Mouse (Mus musculus): Measurements from ENCODE around the gene Dot1l. TPM values are rescaled to one million over a fixed set of nuclear protein-coding genes. Genes with fewer than 3 reads are reported as not detected.
A peak's percentile ranks its signal among the peaks of the same experiment; 100 is the strongest.

The Dot1l gene
- total and polyA plus RNA-seq, 3 experiments: 3.3 to 43.8 (median 13.3) TPM

DNA sequence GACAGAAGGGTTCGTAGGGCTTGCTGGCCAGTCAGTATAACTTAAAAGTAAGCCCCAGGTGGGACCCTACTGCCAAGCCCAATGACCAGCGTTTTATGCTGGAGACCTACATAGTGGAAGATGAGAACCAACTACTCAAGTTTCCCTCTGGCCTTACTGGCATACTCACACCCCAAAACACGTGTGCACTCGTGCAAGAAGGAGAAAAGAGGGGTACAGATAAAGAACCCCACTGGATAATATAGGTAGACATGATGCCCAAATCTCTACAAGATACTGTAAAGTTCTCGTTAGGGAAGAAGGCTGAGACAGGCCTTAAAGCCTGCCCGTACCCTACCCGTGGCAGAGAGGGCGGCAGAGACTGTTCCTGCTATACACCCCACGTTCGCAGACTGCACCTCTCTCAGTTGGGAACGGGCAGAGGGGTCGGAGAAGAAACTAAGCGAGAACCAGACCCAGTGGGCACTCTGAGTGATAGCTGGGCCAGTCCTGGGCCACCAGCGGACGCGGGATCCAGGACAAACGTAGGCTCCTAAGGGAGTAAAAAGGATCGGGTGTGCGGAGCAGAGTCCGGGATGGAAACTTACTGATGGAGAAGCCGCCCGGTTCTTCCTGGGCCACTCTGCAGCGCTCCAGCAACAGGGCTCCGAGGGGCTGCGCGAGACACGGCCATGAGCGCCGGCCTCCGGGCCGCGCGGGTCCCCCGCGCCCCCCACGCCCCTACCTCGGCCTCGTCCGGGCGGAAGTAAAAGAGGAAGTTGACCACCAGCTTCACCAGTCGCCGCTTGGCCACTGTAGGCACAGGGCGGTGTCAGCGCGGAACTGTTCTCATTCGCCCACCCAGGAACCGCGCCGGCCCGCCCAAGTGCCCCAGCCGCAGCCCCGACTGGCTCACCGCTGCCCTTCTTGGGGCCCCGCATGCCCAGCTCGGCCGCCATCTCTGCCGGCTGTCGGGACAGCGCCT lies 42.5 kb downstream of the Dot1l start:
- dilution Hi-C loops (cut with MboI; ENCODE audit: extremely low pct_ligation_motif_present, extremely low pct_unique_long_range_greater_than_20kb, low sequenced_read_pairs): no loop called here
- peaks cover 47% of the 10 kb centered on the region for H3K79me2 ChIP-seq (replicated peaks; ENCODE audit: control insufficient read depth, extremely low read depth, insufficient read depth, poor library complexity, severe bottlenecking)
- no peaks in the 10 kb centered on the region for H3K9me3 ChIP-seq (replicated peaks; ENCODE audit: low read length)
- peak overlapping the region; percentile 68 to 94 (median 87) for H3K4me3 ChIP-seq (replicated peaks in 1 of 3; ENCODE audit: low read depth in 2 of 3, low read length in 2 of 3, poor library complexity in 1 of 3)
- H3K4me1 ChIP-seq (ENCODE audit: control insufficient read depth in 1 of 2, insufficient read depth in 2 of 2): peaks cover 10 to 33% of the 10 kb centered on the region in 2 experiments
- DNase-seq (ENCODE audit: extremely low read depth): peak; percentile 52
- peak overlapping the region; percentile 89 for H3K9ac ChIP-seq (ENCODE audit: insufficient read depth, low read depth)
- peak overlapping the region; percentile 91 for H3K27ac ChIP-seq (ENCODE audit: insufficient read depth, low read depth)
- H3K27me3 ChIP-seq (replicated peaks): no peaks in the 10 kb centered on the region
- TF ChIP-seq BHLHE40 (IDR thresholded peaks at IDR 0.05; ENCODE audit: low read depth, low read length) (0 out of 2 replicates have a peak, but pooled peaks have one; percentile 17), MAX (IDR thresholded peaks at IDR 0.05; ENCODE audit: low read length) (0 out of 2 replicates have a peak, but pooled peaks have one; percentile 20), ELF1 (IDR thresholded peaks at IDR 0.05; ENCODE audit: low read depth, low read length) (peak; percentile 61), E2F4 (IDR thresholded peaks at IDR 0.05; ENCODE audit: insufficient replicate concordance, low read depth, low read length) (no peak), USF1 (IDR thresholded peaks at IDR 0.05; ENCODE audit: low read depth, low read length) (no peak), MYC (IDR thresholded peaks at IDR 0.05; ENCODE audit: low read depth, low read length) (0 out of 2 replicates have a peak, but pooled peaks have one; percentile 28), MXI1 (IDR thresholded peaks at IDR 0.05; ENCODE audit: low read depth, low read length) (0 out of 2 replicates have a peak, but pooled peaks have one; percentile 3), MAZ (IDR thresholded peaks at IDR 0.05; ENCODE audit: low read depth, low read length) (no peak), HCFC1 (IDR thresholded peaks at IDR 0.05; ENCODE audit: low read depth, low read length) (peak; percentile 65)
- in situ Hi-C loops (cut with MboI; ENCODE audit: low pct_ligation_motif_present, low pct_unique_long_range_greater_than_20kb, low sequenced_read_pairs): loop anchor here (5.0 kb wide), 1 partner anchor 35 kb away; no protein-coding TSS in a partner anchor
- peak overlapping the region; percentile 75 for H3K4me2 ChIP-seq (ENCODE audit: insufficient read depth, low read depth, poor library complexity, severe bottlenecking)
- H3K36me3 ChIP-seq (replicated peaks in 1 of 2; ENCODE audit: control insufficient read depth in 1 of 2, insufficient read depth in 1 of 2, low read length in 1 of 2): peaks cover 52 to 68% of the 10 kb centered on the region in 2 experiments

DNA sequence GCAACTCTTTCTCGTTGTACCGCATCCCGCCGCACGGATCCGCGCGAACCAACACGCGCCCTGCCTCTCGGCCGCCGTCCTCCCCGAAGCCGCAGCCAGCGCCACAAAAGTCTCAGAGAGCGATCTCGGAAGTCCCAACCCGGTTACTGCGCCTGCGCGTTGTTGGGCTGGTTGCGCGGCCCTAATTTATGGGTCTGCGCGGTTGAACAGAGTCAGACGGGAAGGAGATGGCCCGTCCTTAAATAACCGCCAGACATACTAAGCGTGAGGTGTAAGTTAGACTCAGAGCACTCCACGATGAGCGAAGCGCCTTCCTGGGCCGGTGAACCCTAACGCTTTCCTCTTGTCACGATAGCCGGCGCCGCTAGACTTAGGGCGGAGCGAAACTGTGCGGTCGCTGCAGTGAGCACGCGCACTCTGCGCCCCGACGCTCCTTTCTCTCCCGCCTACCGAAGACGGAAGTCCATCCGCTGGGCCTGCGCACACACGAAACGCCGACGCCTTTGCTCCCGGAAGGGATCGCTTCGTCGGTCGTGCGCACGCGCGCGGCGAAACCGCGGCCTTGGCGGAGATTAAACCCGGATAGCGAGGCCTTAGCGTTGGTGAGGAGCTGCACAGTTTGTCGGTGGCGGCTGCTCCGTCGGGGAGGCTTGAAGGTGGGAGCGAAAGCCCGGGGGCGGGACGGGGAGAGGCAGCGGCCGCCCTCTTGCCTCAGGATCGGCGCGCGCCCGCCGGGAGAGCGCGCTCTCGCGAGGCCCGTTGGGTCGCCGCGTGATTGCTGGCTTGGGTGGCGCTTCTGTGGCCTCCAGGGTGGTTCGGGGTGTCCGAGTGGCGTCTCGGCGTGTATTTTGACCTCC lies 43.4 kb downstream of the Dot1l start, which contains the start of the genes Sf3a2 and Plekhj1:
TSS of gene Sf3a2 (plus strand) at position 49 of the 857 bp plus-strand sequence.
TSS of gene Plekhj1 (minus strand) at position 477 of the 857 bp plus-strand sequence.
- Histone ChIP-seq H3K4me3 (replicated peaks in 1 of 3; ENCODE audit: low read depth in 2 of 3, low read length in 2 of 3, poor library complexity in 1 of 3) (peak within 1 kb of the TSS; percentile 68 to 94 (median 87)), H3K9ac (ENCODE audit: insufficient read depth, low read depth) (peak within 1 kb of the TSS; percentile 99), H3K27ac (ENCODE audit: insufficient read depth, low read depth) (peak within 1 kb of the TSS; percentile 91), H3K4me1 (ENCODE audit: control insufficient read depth in 1 of 2, insufficient read depth in 2 of 2) (peaks cover 10 to 33% of the 10 kb centered on the region in 2 experiments), H3K4me2 (ENCODE audit: insufficient read depth, low read depth, poor library complexity, severe bottlenecking) (peak within 1 kb of the TSS; percentile 75), H3K79me2 (replicated peaks; ENCODE audit: control insufficient read depth, extremely low read depth, insufficient read depth, poor library complexity, severe bottlenecking) (peaks cover 47% of the 10 kb centered on the region), H3K27me3 (replicated peaks) (no peaks in the 10 kb centered on the region), H3K9me3 (replicated peaks; ENCODE audit: low read length) (no peaks in the 10 kb centered on the region), H3K36me3 (replicated peaks in 1 of 2; ENCODE audit: control insufficient read depth in 1 of 2, insufficient read depth in 1 of 2, low read length in 1 of 2) (peaks cover 52 to 68% of the 10 kb centered on the region in 2 experiments)
- peak; percentile 96 for DNase-seq (ENCODE audit: extremely low read depth)
- in situ Hi-C loops (cut with MboI; ENCODE audit: low pct_ligation_motif_present, low pct_unique_long_range_greater_than_20kb, low sequenced_read_pairs): loop anchor here (5.0 kb wide), 1 partner anchor 36 kb away; no protein-coding TSS in a partner anchor
- dilution Hi-C loops (cut with MboI; ENCODE audit: extremely low pct_ligation_motif_present, extremely low pct_unique_long_range_greater_than_20kb, low sequenced_read_pairs): no loop called here
- TF ChIP-seq SMC3 (IDR thresholded peaks at IDR 0.05; ENCODE audit: low read depth, low read length) (no peak), ETS1 (conservative IDR thresholded peaks at IDR 0.05; ENCODE audit: low read depth, low read length) (no peak), MEF2A (IDR thresholded peaks at IDR 0.05; ENCODE audit: borderline replicate concordance, low read depth, low read length) (no peak), USF1 (IDR thresholded peaks at IDR 0.05; ENCODE audit: low read depth, low read length) (no peak; the same call in 1 of the 2 replicates), UBTF (IDR thresholded peaks at IDR 0.05; ENCODE audit: low read depth, low read length) (no peak), POLR2A (IDR thresholded peaks at IDR 0.05; ENCODE audit: low read depth, low read length) (peak; percentile 94), TCF12 (IDR thresholded peaks at IDR 0.05; ENCODE audit: low read depth, low read length) (peak; percentile 61), MAZ (IDR thresholded peaks at IDR 0.05; ENCODE audit: low read depth, low read length) (no peak), ZC3H11A (IDR thresholded peaks at IDR 0.05; ENCODE audit: low read depth, low read length) (no peak), MAFK (IDR thresholded peaks at IDR 0.05; ENCODE audit: insufficient replicate concordance, low read length) (no peak), E2F4 (IDR thresholded peaks at IDR 0.05; ENCODE audit: insufficient replicate concordance, low read depth, low read length) (peak; percentile 44; the same call in 1 of the 2 replicates), MYC (IDR thresholded peaks at IDR 0.05; ENCODE audit: low read depth, low read length) (peak; percentile 83), NELFE (IDR thresholded peaks at IDR 0.05; ENCODE audit: low read depth, low read length) (peak; percentile 76), JUN (IDR thresholded peaks at IDR 0.05; ENCODE audit: insufficient read depth, low read depth, low read length) (no peak), HCFC1 (IDR thresholded peaks at IDR 0.05; ENCODE audit: low read depth, low read length) (peak; percentile 88), MXI1 (IDR thresholded peaks at IDR 0.05; ENCODE audit: low read depth, low read length) (peak; percentile 71; the same call in 1 of the 2 replicates), POLR2AphosphoS2 (IDR thresholded peaks at IDR 0.05; ENCODE audit: low read depth, low read length) (peak; percentile 70; the same call in 1 of the 2 replicates), PAX5 (IDR thresholded peaks at IDR 0.05; ENCODE audit: low read length) (no peak), BHLHE40 (IDR thresholded peaks at IDR 0.05; ENCODE audit: low read depth, low read length) (peak; percentile 41; the same call in 1 of the 2 replicates), NRF1 (IDR thresholded peaks at IDR 0.05; ENCODE audit: low read depth, low read length) (peak; percentile 88), USF2 (conservative IDR thresholded peaks at IDR 0.05; ENCODE audit: low read depth, low read length) (no peak), KAT2A (IDR thresholded peaks at IDR 0.05; ENCODE audit: insufficient replicate concordance, low read length) (peak; percentile 94), SIN3A (IDR thresholded peaks at IDR 0.05; ENCODE audit: low read length) (no peak; the same call in none of the 2 replicates)
